Mouse (Mus musculus) CH12.LX (cell line): ENCODE data around the gene Lef1. TPM values are rescaled to one million over a fixed set of nuclear protein-coding genes. Genes with fewer than 3 reads are reported as not detected.

Experiments
- DNase-seq: peaks from one replicate; pipeline ENCODE4 v3.0.0-alpha.2; 2013; ENCODE audit errors: extremely low read depth
- H3K27ac ChIP-seq: 2 replicates; pipeline ENCODE4 v1.5.1; 2012; ENCODE audit warnings: low read depth, mild to moderate bottlenecking, control low read depth, moderate library complexity; ENCODE audit not compliant: insufficient read depth
- H3K27me3 ChIP-seq: replicated peaks from 2 replicates; pipeline ENCODE3; 2012; ENCODE audit warnings: inconsistent platforms
- H3K36me3 ChIP-seq, 2 experiments: replicated peaks in 1 of 2; 2 replicates each; pipeline versions ENCODE3 to v1.6.1; 2012; ENCODE audit warnings: inconsistent platforms in 1 of 2, low read length in 1 of 2, mild to moderate bottlenecking in 1 of 2, mixed read lengths in 1 of 2, moderate library complexity in 1 of 2; ENCODE audit not compliant: control insufficient read depth in 1 of 2, insufficient read depth in 1 of 2
- H3K4me1 ChIP-seq, 2 experiments: 2 replicates each; pipeline ENCODE4 v1.6.1; 2012; ENCODE audit warnings: inconsistent platforms in 1 of 2, moderate library complexity in 1 of 2; ENCODE audit not compliant: insufficient read depth in 2 of 2, control insufficient read depth in 1 of 2
- H3K4me2 ChIP-seq: 2 replicates; pipeline ENCODE4 v1.6.1; 2012; ENCODE audit warnings: low read depth, mild to moderate bottlenecking, control low read depth; ENCODE audit not compliant: poor library complexity, insufficient read depth, severe bottlenecking
- H3K4me3 ChIP-seq, 3 experiments: fragments of 150-350 bp in 1 of 3; sonication (generic) in 1 of 3; replicated peaks in 1 of 3; 2 replicates each; pipeline versions ENCODE3 to v1.5.1; 2011 to 2012; ENCODE audit warnings: low read depth in 2 of 3, low read length in 2 of 3, mild to moderate bottlenecking in 2 of 3, moderate library complexity in 2 of 3, control low read depth in 1 of 3, improper control_type of control experiment in 1 of 3, inconsistent platforms in 1 of 3, mixed read lengths in 1 of 3; ENCODE audit not compliant: poor library complexity in 1 of 3
- H3K79me2 ChIP-seq: replicated peaks from 2 replicates; pipeline ENCODE4 v1.6.1; 2012; ENCODE audit warnings: mild to moderate bottlenecking, moderate library complexity; ENCODE audit not compliant: control insufficient read depth, poor library complexity, insufficient read depth, severe bottlenecking; ENCODE audit errors: extremely low read depth
- H3K9ac ChIP-seq: 2 replicates; pipeline ENCODE4 v1.6.1; 2012; ENCODE audit warnings: low read depth, mild to moderate bottlenecking, control low read depth, moderate library complexity; ENCODE audit not compliant: insufficient read depth
- H3K9me3 ChIP-seq: replicated peaks from 2 replicates; pipeline ENCODE3; 2012; ENCODE audit warnings: low read length, inconsistent platforms, mixed read lengths
- BHLHE40 ChIP-seq: IDR thresholded peaks from 2 replicates; pipeline ENCODE4 v1.6.1; 2011; ENCODE audit warnings: mild to moderate bottlenecking, low read depth, low read length, improper control_type of control experiment
- CHD1 ChIP-seq: IDR thresholded peaks from 2 replicates; pipeline ENCODE4 v1.6.1; 2012; ENCODE audit warnings: low read depth, low read length, improper control_type of control experiment, inconsistent platforms
- CTCF ChIP-seq, 2 experiments: IDR thresholded peaks in 1 of 2; conservative IDR thresholded peaks in 1 of 2; 2 replicates each; pipeline ENCODE4 v1.5.1; 2011 to 2012; ENCODE audit warnings: low read depth in 2 of 2, low read length in 2 of 2, improper control_type of control experiment in 1 of 2, inconsistent platforms in 1 of 2, mild to moderate bottlenecking in 1 of 2, moderate library complexity in 1 of 2
- GABPA ChIP-seq: IDR thresholded peaks from 2 replicates; pipeline ENCODE4 v1.6.1; 2012; ENCODE audit warnings: low read depth, low read length, improper control_type of control experiment, inconsistent platforms; ENCODE audit not compliant: insufficient replicate concordance
- JUN ChIP-seq: IDR thresholded peaks from 2 replicates; pipeline ENCODE4 v1.6.1; 2011; ENCODE audit warnings: low read depth, mild to moderate bottlenecking, low read length, improper control_type of control experiment, moderate library complexity; ENCODE audit not compliant: insufficient read depth
- NELFE ChIP-seq: IDR thresholded peaks from 2 replicates; pipeline ENCODE4 v1.6.1; 2011; ENCODE audit warnings: low read depth, low read length, improper control_type of control experiment
- RCOR1 ChIP-seq: conservative IDR thresholded peaks from 2 replicates; pipeline ENCODE4 v1.6.1; 2012; ENCODE audit warnings: low read depth, mild to moderate bottlenecking, inconsistent platforms, low read length, improper control_type of control experiment
- SIN3A ChIP-seq: IDR thresholded peaks from 2 replicates; pipeline ENCODE4 v1.6.1; 2012; ENCODE audit warnings: low read length, improper control_type of control experiment, inconsistent platforms
- UBTF ChIP-seq: IDR thresholded peaks from 2 replicates; pipeline ENCODE4 v1.6.1; 2012; ENCODE audit warnings: low read depth, mild to moderate bottlenecking, inconsistent platforms, low read length, improper control_type of control experiment, moderate library complexity
- ZC3H11A ChIP-seq: IDR thresholded peaks from 2 replicates; pipeline ENCODE4 v1.6.1; 2012; ENCODE audit warnings: low read depth, mild to moderate bottlenecking, inconsistent platforms, low read length, improper control_type of control experiment
- ZKSCAN1 ChIP-seq: IDR thresholded peaks from 2 replicates; pipeline ENCODE4 v1.6.1; 2012; ENCODE audit warnings: low read depth, inconsistent platforms, low read length, improper control_type of control experiment, borderline replicate concordance
- ZMIZ1 ChIP-seq: IDR thresholded peaks from 2 replicates; pipeline ENCODE4 v1.6.1; 2012; ENCODE audit warnings: low read depth, mild to moderate bottlenecking, inconsistent platforms, low read length, improper control_type of control experiment
- dilution Hi-C: fragments of 300-500 bp; cut with MboI; formaldehyde crosslinking; loops from 2 replicates; pipeline ENCODE4 v1.14.3; 2020; ENCODE audit warnings: low sequenced_read_pairs; ENCODE audit not compliant: extremely low pct_unique_long_range_greater_than_20kb, extremely low pct_ligation_motif_present
- in situ Hi-C: fragments of 300-500 bp; cut with MboI; formaldehyde crosslinking; loops from 3 replicates; pipeline ENCODE4 v1.14.3; 2019; ENCODE audit warnings: low sequenced_read_pairs, low pct_ligation_motif_present, low pct_unique_long_range_greater_than_20kb, mixed read lengths
- polyA plus RNA-seq: library from polyadenylated mRNA; unstranded; fragments of >175 nt; gene quantifications from 2 replicates; pipeline ENCODE4 v1.2.1, GENCODE M21; 2012; ENCODE audit warnings: low read depth; ENCODE audit not compliant: insufficient read length
- total RNA-seq, 2 experiments: library from RNA; depleted of rRNA; stranded (reverse); fragments of 300-350 nt in 1 of 2; fragments of >200 nt in 1 of 2; gene quantifications; 2 replicates each; pipeline ENCODE4 v1.2.3; 2012 to 2014

The Lef1 gene
- total and polyA plus RNA-seq, 3 experiments, result 1.8 to 14.5 (median 4.4) TPM

DNA sequence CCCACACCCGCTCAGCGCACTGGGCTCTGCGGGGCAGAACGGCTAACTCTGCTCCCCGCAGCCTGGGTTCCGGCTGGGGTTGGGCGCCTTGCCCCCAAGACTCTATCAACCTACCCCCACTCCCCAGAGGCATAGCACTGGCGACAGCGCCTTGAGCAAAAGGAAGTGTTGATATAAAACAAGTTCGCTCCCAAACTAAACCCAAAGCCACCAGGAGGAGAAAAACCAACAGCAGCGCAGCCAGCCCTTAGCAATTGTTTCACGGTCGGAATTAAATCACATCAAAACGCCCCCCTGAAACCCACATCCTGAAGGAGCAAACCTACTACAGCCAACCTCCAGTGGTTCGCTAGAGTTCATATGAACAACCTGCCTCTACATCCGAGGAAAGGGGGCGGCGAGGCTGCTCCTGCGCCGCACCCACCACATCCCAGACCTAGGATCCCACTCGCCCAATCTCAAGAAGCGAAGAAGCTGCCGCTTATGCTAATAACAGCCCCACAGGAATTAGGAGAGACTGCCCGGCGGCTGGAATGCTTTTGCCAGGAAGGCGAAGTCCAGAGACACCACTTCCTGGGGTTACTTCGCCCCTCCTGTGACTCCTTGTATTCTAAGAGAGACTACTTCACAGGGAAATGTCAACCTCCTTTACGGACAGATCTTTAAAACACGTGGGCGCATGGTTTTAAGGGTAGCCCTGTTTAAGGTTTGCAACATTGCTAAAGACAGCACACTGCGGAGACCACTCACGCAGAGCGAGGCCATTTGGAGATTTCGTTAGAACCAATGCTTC, 2.8 kb upstream of the Lef1 start (continued):
- TF ChIP-seq BHLHE40 (no peak), RCOR1 (no peak), GABPA (no peak), ZC3H11A (no peak)

DNA sequence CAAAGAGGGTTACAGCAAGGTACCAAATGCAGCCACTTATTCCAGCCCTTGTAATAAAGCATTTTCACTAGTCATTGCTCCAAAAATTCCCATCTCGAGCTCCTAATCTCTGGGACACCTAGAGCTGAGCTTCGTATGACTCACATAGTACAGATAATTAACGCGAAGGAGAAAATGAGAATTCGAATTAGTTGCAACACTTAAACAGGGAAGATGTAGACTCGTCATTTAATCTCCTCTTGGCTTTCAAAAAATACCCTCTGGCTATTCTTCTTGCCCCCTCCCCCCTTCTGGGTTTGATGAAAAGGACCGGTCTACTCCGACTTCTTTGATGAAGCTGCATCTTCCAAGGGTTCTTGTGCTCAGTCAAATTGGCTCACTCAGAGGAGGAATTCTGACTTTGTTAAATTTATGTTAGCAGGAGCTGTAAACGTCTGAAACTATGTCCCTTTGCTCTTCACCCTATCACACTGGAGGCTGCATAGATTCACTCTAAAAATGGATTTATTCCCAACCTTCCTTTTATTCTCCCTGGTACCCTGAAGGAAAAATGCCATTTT, 2.1 kb upstream of the Lef1 start:
- no peak overlapping the region for H3K27ac ChIP-seq
- no peak for DNase-seq
- H3K79me2 ChIP-seq, result peaks cover 3% of the 10 kb centered on the region; the same call in 1 of the 2 replicates
- H3K4me2 ChIP-seq, result no peak overlapping the region
- dilution Hi-C loops (no loop called here), in situ Hi-C loops (no loop called here)
- peaks cover 2 to 26% of the 10 kb centered on the region in 2 experiments; a peak in 2 of 4 replicates for H3K4me1 ChIP-seq
- H3K9ac ChIP-seq, result no peak overlapping the region
- peaks cover 18% of the 10 kb centered on the region for H3K9me3 ChIP-seq
- TF ChIP-seq ZC3H11A (no peak), RCOR1 (no peak), NELFE (no peak), CHD1 (no peak), CTCF (conservative IDR thresholded peaks at IDR 0.05 in 1 of 2, IDR thresholded peaks at IDR 0.05 in 1 of 2; ENCODE audit: low read depth in 2 of 2, low read length in 2 of 2) (no peak), GABPA (no peak), ZMIZ1 (no peak), UBTF (no peak), ZKSCAN1 (no peak)
- peaks cover 62% of the 10 kb centered on the region for H3K27me3 ChIP-seq
- no peaks in the 10 kb centered on the region for H3K36me3 ChIP-seq
- H3K4me3 ChIP-seq, result no peak overlapping the region

DNA sequence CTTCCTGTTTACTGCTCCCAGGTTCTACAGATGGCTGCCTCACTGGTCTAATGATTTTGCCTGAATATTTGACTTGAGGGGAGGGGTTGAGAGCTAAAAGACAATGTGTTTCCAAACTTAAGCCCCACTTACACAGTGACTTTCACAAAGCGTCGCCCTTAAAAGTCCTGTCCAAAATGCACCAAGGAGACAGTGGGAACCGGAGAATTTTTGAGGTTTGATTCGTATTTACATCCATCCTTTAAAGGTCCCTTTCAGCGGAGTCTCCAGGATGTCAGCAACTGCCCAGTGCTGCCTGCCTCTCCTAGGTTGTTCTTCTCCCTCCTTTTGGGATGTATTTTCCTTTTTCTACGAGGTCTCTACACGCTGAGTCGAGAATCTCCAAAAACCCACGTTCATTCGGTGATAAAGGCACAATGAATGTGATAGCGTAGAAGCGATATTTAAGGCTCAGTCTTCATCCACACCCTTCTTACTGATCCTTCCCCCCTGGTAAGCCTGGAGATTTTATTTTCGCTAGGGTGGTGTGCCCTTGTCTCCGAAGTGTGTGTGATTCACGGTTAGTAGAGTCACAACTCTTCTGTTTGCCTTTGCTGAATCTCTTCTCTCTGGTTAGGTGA, 1.1 kb upstream of the Lef1 start:
- Histone ChIP-seq H3K27ac (no peak overlapping the region), H3K9ac (peak overlapping the region; percentile 38), H3K36me3 (no peaks in the 10 kb centered on the region), H3K79me2 (peaks cover 11% of the 10 kb centered on the region), H3K27me3 (peaks cover 61% of the 10 kb centered on the region), H3K4me2 (peak overlapping the region; percentile 74), H3K9me3 (peaks cover 18% of the 10 kb centered on the region), H3K4me1 (peaks cover under 1 to 27% of the 10 kb centered on the region in 2 experiments; a peak in 2 of 4 replicates), H3K4me3 (peak overlapping the region in 1 of 3 experiments; percentile 76)
- TF ChIP-seq SIN3A, result 0 out of 2 replicates have a peak, but pooled peaks have one; percentile 1
- TF ChIP-seq JUN, result no peak
- dilution Hi-C loops, result no loop called here
- no peak for DNase-seq
- in situ Hi-C loops, result no loop called here
